Comparison of ENCODE assay signal across 9 mouse cellular contexts in genomic region chr4:16254544-16254943, GRCm38 (mm10).
DNase-seq lines count a peak whose midpoint lies in the region; ATAC-seq and TF ChIP-seq lines count a peak whose summit lies in the region.
"Had no signal": no experiment of that assay in that cellular context is flagged by ENCODE, and none has a peak within 500 bp of the region (broad histone marks: within the 10 kb centered on the region; RNA-seq: fewer than 3 reads in every experiment).

No protein-coding gene starts in this region.

- no peaks in the 10 kb centered on the region for H3K4me1 ChIP-seq in E14TG2a.4 (replicated peaks; ENCODE audit: low read depth, low read length)
- 0 out of 2 replicates have a peak, but pooled peaks cover 3% of the 10 kb centered on the region for H3K4me1 ChIP-seq in embryonic facial prominence, embryonic 14.5 days (ENCODE audit: control insufficient read depth, insufficient read depth, low read length)
- H3K4me1 ChIP-seq: hindbrain, embryonic 15.5 days had no signal

- H3K36me3 ChIP-seq in E14TG2a.4 (ENCODE audit: insufficient read depth, low read length): no peaks in the 10 kb centered on the region
- H3K36me3 ChIP-seq in embryonic facial prominence, embryonic 14.5 days (ENCODE audit: control insufficient read depth, insufficient read depth, low read length): no peaks in the 10 kb centered on the region
- H3K36me3 ChIP-seq: hindbrain, embryonic 15.5 days had no signal

- H3K9ac ChIP-seq in embryonic facial prominence, embryonic 14.5 days (ENCODE audit: low read depth, low read length): no peak overlapping the region
- H3K9ac ChIP-seq: hindbrain, embryonic 15.5 days had no signal

- no peak overlapping the region for H3K27ac ChIP-seq in layer of hippocampus, adult 2 months
- no peak overlapping the region for H3K27ac ChIP-seq in embryonic facial prominence, embryonic 14.5 days (replicated peaks; ENCODE audit: low read depth, low read length)
- H3K27ac ChIP-seq: hindbrain, embryonic 15.5 days had no signal

- H3K27me3 ChIP-seq in E14TG2a.4 (ENCODE audit: insufficient read depth, low read length): no peaks in the 10 kb centered on the region
- no peaks in the 10 kb centered on the region for H3K27me3 ChIP-seq in embryonic facial prominence, embryonic 14.5 days (replicated peaks; ENCODE audit: control insufficient read depth, insufficient read depth, low read length)
- H3K27me3 ChIP-seq: hindbrain, embryonic 15.5 days had no signal

- peak; percentile 88 for TF ChIP-seq CTCF in layer of hippocampus, adult 2 months (conservative IDR thresholded peaks at IDR 0.05)
- peak; percentile 62 for TF ChIP-seq CTCF in E14TG2a.4 (conservative IDR thresholded peaks at IDR 0.05; ENCODE audit: low read length)

- peak overlapping the region; percentile 29; the same call in 1 of the 2 replicates for H3K4me3 ChIP-seq in layer of hippocampus, adult 2 months
- H3K4me3 ChIP-seq in E14TG2a.4 (replicated peaks; ENCODE audit: low read length): no peak overlapping the region
- H3K4me3 ChIP-seq in embryonic facial prominence, embryonic 14.5 days (ENCODE audit: low read depth, low read length): no peak overlapping the region
- H3K4me3 ChIP-seq: hindbrain, embryonic 15.5 days had no signal

- H3K4me2 ChIP-seq in embryonic facial prominence, embryonic 14.5 days (ENCODE audit: low read depth, low read length): no peak overlapping the region
- H3K4me2 ChIP-seq: hindbrain, embryonic 15.5 days had no signal

- ATAC-seq in embryonic facial prominence, embryonic 14.5 days (ENCODE audit: low read depth): no peak

- WGBS in embryonic facial prominence, embryonic 14.5 days: 13% methylated on average over 4 of the region's 4 CpGs

- peak; percentile 11 for DNase-seq in adrenal gland, postnatal 25 days
- no peak for DNase-seq in adrenal gland, adult 8-10 months
- peak in 1 of 2 experiments; percentile 34 for DNase-seq in layer of hippocampus, adult 2 months (ENCODE audit: low spot score in 2 of 2)
- DNase-seq in layer of hippocampus, adult 9-10 months (ENCODE audit: low spot score): no peak
- peak; percentile 71 for DNase-seq in embryonic facial prominence, embryonic 14.5 days (ENCODE audit: low spot score)
- DNase-seq in retina, postnatal 1 day: peak; percentile 39
- no peak for DNase-seq in gastrocnemius, postnatal 25 days

- 0 out of 2 replicates have a peak, but pooled peaks cover under 1% of the 10 kb centered on the region for H3K9me3 ChIP-seq in E14TG2a.4 (ENCODE audit: low read length)
- no peaks in the 10 kb centered on the region for H3K9me3 ChIP-seq in embryonic facial prominence, embryonic 14.5 days (ENCODE audit: control insufficient read depth, low read length)
- H3K9me3 ChIP-seq: hindbrain, embryonic 15.5 days had no signal

Comparison
In these comparisons a context has a peak if more than half of its experiments do, and no peak if none do; other contexts are left out.
1. DNase-seq: peak in adrenal gland, postnatal 25 days (single experiment), embryonic facial prominence, embryonic 14.5 days (single experiment) and retina, postnatal 1 day (single experiment); none in adrenal gland, adult 8-10 months (single experiment), layer of hippocampus, adult 9-10 months (single experiment) and gastrocnemius, postnatal 25 days (single experiment).